Mouse (Mus musculus) embryonic fibroblast, embryonic 13.5 days (primary cell): Measurements from ENCODE around the gene Gm47996. TPM values are rescaled to one million over a fixed set of nuclear protein-coding genes. Genes with fewer than 3 reads are reported as not detected.

ENCODE experiments used
- H3K27ac ChIP-seq: 2 replicates; pipeline ENCODE4 v1.5.1; 2012; ENCODE audit warnings: low read length, control low read depth, inconsistent platforms; ENCODE audit not compliant: insufficient read depth
- H3K4me1 ChIP-seq: 2 replicates; pipeline ENCODE4 v1.6.1; 2011; ENCODE audit warnings: low read length; ENCODE audit not compliant: control insufficient read depth, insufficient read depth
- H3K4me3 ChIP-seq: 2 replicates; pipeline ENCODE4 v1.5.1; 2011; ENCODE audit warnings: mild to moderate bottlenecking, control low read depth, low read length; ENCODE audit not compliant: insufficient read depth
- CTCF ChIP-seq: IDR thresholded peaks from 2 replicates; pipeline ENCODE4 v1.5.1; 2011; ENCODE audit warnings: mild to moderate bottlenecking, control low read depth, low read length, moderate library complexity, borderline replicate concordance; ENCODE audit not compliant: insufficient read depth
- POLR2A ChIP-seq: IDR thresholded peaks from 2 replicates; pipeline ENCODE4 v1.6.1; 2011; ENCODE audit warnings: low read depth, mild to moderate bottlenecking, control low read depth, low read length, moderate library complexity
- polyA plus RNA-seq: library from polyadenylated mRNA; stranded (reverse); fragments of >200 nt; gene quantifications from 2 replicates; pipeline ENCODE4 v1.2.4, GENCODE M21; 2011; ENCODE audit warnings: low read depth; ENCODE audit not compliant: missing spikeins, insufficient read length

The Gm47996 gene
- polyA plus RNA-seq, 1 experiment: not detected

GRCm38 (mm10) chr1:151215985-151216384 lies 6.1 kb downstream of the Gm47996 start:
- no peak for TF ChIP-seq CTCF
- TF ChIP-seq POLR2A: no peak
- no peak overlapping the region for H3K27ac ChIP-seq
- H3K4me3 ChIP-seq: no peak overlapping the region
- no peaks in the 10 kb centered on the region for H3K4me1 ChIP-seq

GRCm38 (mm10) chr1:151216417-151216816 lies 6.5 kb downstream of the Gm47996 start:
- TF ChIP-seq POLR2A: no peak
- TF ChIP-seq CTCF: no peak
- H3K4me3 ChIP-seq: no peak overlapping the region

DNA sequence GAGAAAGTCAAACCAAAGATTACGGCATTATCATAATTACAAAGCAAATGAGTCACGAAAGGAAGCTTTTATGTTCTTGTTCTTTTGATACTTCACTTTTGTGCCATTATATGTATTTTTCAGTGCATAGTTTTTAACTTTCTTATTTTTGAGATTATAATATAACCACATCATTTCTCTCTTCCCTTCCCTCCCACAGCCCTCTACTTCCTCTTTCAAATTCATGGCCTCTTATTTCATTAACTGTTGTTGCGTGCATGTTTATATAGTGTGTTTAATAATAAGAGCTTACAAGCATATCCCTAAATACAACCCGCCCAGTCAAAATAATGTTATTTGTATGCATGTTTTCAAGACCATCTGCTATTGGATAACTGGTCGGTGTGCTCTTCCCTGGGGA lies 9.1 kb downstream of the Gm47996 start:
- H3K4me1 ChIP-seq: no peaks in the 10 kb centered on the region
- no peak overlapping the region for H3K4me3 ChIP-seq
- H3K27ac ChIP-seq: no peak overlapping the region
- TF ChIP-seq POLR2A: no peak
- TF ChIP-seq CTCF: no peak

More at GRCm38 (mm10) chr1:151216417-151216816, 6.5 kb downstream of the Gm47996 start:
- H3K4me1 ChIP-seq: no peaks in the 10 kb centered on the region
- no peak overlapping the region for H3K27ac ChIP-seq

GRCm38 (mm10) chr1:151220098-151220497 lies 10.2 kb downstream of the Gm47996 start:
- Histone ChIP-seq H3K4me1 (no peaks in the 10 kb centered on the region), H3K4me3 (no peak overlapping the region), H3K27ac (no peak overlapping the region)
- no peak for TF ChIP-seq POLR2A
- no peak for TF ChIP-seq CTCF

DNA sequence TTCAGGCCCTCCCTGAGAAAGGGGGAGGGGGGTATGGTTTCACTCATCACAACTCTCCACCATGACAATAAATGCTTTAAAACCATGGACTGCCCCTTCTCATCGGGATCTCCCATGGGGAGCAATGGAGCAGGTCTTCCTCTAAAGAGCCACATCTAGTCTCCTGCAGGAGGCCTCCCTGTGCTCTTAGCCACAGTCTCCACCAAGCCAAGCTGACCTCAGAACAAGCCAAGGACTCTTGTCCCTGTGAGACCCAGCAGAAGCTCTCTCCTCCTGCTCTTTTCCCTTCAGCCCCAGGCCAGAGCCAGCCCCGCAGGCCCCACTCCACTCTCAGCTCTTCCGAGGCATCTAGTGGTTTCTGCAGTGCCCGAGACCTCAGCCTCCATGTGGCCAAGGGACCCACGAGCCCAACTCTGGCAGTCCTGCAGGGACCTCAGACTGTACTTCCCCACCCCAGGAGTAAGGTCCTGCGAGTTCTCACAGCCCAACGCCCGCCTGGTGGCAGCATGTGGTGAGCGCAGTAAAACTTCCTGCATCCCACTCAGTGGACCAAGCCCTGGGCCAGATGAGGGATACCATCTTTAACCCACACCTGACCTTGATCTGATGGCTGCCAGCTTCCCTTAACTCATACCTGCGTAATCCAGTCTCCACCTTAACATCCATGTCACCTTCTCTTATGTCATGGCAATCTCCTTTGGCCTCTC lies 12.8 kb downstream of the Gm47996 start:
- Histone ChIP-seq H3K4me3 (no peak overlapping the region), H3K27ac (no peak overlapping the region), H3K4me1 (peaks cover 6% of the 10 kb centered on the region; the same call in 1 of the 2 replicates)
- TF ChIP-seq POLR2A (no peak), CTCF (no peak)

- Histone ChIP-seq H3K27ac (no peak overlapping the region), H3K4me1 (peaks cover 6% of the 10 kb centered on the region; the same call in 1 of the 2 replicates), H3K4me3 (no peak overlapping the region)
- TF ChIP-seq POLR2A (no peak), CTCF (no peak)
Measured at GRCm38 (mm10) chr1:151223377-151223776, 13.4 kb downstream of the Gm47996 start.

- TF ChIP-seq CTCF (no peak), POLR2A (no peak)
- Histone ChIP-seq H3K4me1 (peaks cover 6% of the 10 kb centered on the region; the same call in 1 of the 2 replicates), H3K4me3 (no peak overlapping the region), H3K27ac (no peak overlapping the region)
Measured at GRCm38 (mm10) chr1:151224536-151224935, 14.6 kb downstream of the Gm47996 start.

DNA sequence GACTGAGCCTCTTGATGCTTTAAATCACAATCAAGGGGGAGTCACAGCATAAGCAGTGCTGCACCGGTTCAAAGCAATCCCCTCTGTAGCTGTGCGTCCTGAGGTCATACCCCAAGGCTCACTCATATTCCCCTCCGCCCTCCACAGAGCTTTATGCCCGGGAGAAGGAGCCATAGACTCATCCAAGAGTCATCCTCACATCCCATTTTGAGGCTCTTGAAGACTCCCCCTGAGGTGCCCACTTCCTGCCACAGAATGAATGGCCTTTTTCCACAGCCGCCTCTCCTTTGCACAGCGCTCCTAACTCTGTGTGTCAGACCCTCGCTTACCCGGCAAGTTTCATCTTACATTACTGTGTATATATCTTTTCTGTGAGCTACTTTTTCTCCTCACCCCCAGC lies 17.6 kb downstream of the Gm47996 start:
- TF ChIP-seq CTCF (no peak), POLR2A (no peak)
- Histone ChIP-seq H3K4me1 (peaks cover 6% of the 10 kb centered on the region; the same call in 1 of the 2 replicates), H3K27ac (peak overlapping the region; percentile 13; the same call in 1 of the 2 replicates), H3K4me3 (no peak overlapping the region)

- Histone ChIP-seq H3K4me1 (peaks cover 6% of the 10 kb centered on the region), H3K4me3 (no peak overlapping the region), H3K27ac (no peak overlapping the region)
- TF ChIP-seq POLR2A (no peak), CTCF (no peak)
Measured at GRCm38 (mm10) chr1:151228320-151228989, 18.5 kb downstream of the Gm47996 start.

DNA sequence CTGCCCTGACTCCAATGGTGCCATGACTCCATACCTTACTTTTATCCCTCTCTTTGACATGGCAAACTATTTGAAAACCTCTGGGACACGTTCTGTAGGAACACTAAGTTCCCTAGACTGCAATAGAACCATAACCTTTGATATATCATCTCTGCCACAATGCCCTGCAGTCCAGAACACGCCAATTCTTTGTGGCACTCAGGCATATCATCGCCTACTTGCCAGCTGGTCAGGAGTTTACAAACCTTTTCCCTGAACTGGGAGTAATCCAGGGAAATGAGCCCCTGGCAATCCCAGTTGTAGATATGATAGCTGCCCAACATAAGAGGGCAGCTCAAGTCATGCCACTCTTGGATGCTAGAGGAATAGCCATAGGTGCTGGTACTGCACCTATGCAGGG lies 22.4 kb downstream of the Gm47996 start:
- Histone ChIP-seq H3K27ac (no peak overlapping the region), H3K4me1 (peaks cover under 1% of the 10 kb centered on the region; the same call in 1 of the 2 replicates), H3K4me3 (no peak overlapping the region)
- TF ChIP-seq POLR2A (no peak), CTCF (no peak)
